Mouse (Mus musculus): ENCODE data around the gene Tyrp1. TPM values are rescaled to one million over a fixed set of nuclear protein-coding genes. Genes with fewer than 3 reads are reported as not detected.
A peak's percentile ranks its signal among the peaks of the same experiment; 100 is the strongest.

Tyrp1 gene
- polyA plus RNA-seq, 1 experiment from 2014 or later = not detected

DNA sequence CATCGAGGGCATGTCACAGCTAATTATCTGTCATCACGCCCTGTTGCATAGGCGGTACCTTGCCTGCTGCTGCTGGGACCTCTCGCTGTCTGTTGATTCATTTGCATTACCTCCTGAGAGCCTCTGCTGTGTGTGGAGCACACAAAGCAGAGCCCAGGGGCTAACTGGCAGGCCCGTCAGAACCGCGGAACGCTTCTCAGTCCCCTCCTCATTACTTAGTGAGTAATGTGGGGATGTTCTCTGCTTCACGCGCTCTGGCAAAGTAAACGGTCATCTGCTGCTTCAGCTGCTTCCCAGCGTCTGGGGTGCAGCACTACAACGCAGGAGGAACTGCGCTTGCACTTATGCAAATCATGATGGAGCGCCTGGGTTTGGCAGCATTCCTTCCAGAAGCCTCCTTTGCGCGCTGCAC is 30.6 kb downstream of the Tyrp1 start:
- Histone ChIP-seq H3K36me3 (no peaks in the 10 kb centered on the region), H3K4me1 (peaks cover 4% of the 10 kb centered on the region; the same call in 1 of the 2 replicates), H3K9me3 (replicated peaks) (no peaks in the 10 kb centered on the region), H3K4me2 (peak overlapping the region; percentile 58), H3K27ac (no peak overlapping the region), H3K27me3 (replicated peaks) (no peaks in the 10 kb centered on the region), H3K9ac (no peak overlapping the region), H3K4me3 (peak overlapping the region; percentile 22)
- ATAC-seq = peak; percentile 62; the same call in 1 of the 2 replicates
- 2% methylated on average over 17 of the region's 17 CpGs for WGBS (ENCODE audit: insufficient replicate concordance)

DNA sequence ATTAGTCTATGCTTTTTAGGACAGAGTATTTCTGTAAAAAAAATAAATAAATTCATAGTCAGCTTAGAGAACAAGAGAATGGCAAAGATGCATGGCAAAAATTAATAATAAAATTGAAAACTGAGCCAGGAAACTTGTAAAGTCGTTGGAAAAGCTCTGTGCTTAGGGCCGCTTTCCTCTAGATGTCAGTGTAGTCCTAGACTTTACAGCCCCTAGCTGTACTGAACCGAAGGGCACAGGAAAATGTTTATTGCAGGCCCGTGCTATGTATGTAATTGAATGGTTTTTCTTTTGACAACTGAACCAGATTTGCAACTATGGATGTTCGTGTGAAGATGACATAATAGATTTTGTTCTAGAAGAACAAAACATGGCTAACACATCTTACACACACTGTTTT is 32.1 kb downstream of the Tyrp1 start:
- Histone ChIP-seq H3K4me3 (no peak overlapping the region), H3K9ac (no peak overlapping the region), H3K4me2 (no peak overlapping the region), H3K9me3 (replicated peaks) (no peaks in the 10 kb centered on the region), H3K4me1 (peaks cover 4% of the 10 kb centered on the region; the same call in 1 of the 2 replicates), H3K36me3 (no peaks in the 10 kb centered on the region), H3K27ac (no peak overlapping the region), H3K27me3 (replicated peaks) (no peaks in the 10 kb centered on the region)
- ATAC-seq = no peak
- 22% methylated on average over 5 of the region's 5 CpGs for WGBS (ENCODE audit: insufficient replicate concordance)

DNA sequence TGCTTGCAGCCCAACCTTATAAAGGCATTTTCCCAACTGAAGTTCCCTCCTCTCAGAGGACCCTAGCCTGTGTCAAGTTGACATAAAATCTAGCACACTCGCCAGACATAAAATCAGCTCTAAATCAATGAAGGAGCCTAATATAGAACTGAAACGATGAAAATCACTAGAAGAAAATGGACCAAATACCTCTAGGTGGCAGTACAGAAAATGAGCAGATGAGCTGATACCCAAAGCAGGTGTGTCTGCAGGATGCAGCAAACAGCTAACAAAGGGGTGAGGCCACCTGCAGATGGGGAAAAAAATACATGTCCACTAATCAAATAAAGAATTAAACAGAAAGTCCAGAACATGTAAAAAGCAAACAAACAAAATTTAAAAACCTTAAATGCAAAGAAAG is 35.7 kb downstream of the Tyrp1 start:
- WGBS (ENCODE audit: insufficient replicate concordance) = 52% methylated on average over 2 of the region's 2 CpGs

DNA sequence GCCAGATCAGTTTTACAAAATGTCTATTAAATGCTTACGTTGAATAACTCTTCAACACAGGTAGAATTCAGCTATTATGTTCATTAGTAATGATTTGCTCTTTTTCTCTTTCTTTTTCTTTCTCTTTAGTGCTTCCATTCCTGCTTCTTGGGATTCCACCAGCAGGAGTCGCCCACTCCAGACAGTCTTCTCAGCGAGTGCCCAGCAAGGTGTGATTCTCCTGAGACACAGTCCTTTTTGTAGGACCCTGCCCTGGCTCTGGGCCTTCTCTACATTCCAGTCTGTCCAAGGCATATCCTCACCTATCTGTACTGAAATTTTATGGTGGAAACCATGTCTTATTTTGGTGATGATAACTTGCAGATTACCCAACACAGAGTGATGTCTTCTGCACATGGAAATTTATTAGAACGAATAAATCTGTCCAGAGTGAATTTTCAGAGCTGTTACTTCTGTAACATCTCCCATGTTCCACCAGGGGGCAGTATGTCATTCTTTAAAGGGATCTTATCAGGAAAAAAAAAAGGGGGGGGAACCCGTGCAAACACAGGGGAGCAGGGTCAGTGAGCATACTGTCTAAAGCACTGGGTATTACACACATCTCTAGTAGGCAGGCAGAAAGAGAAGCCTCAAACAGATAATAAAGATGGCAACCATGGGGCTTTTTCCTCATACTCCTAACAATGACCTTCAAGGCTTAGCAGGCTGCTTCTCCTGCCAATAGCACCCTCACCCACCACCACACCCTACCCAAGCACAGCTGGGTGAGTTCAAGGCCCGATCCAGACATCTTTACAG is 39.1 kb downstream of the Tyrp1 start:
- no peak for ATAC-seq
- Histone ChIP-seq H3K9ac (no peak overlapping the region), H3K4me1 (peaks cover 5% of the 10 kb centered on the region; the same call in 1 of the 2 replicates), H3K27ac (peak overlapping the region; percentile 36), H3K9me3 (replicated peaks) (no peaks in the 10 kb centered on the region), H3K4me3 (no peak overlapping the region), H3K36me3 (no peaks in the 10 kb centered on the region), H3K27me3 (replicated peaks) (no peaks in the 10 kb centered on the region), H3K4me2 (no peak overlapping the region)
- WGBS (ENCODE audit: insufficient replicate concordance) = 27% methylated on average over 6 of the region's 6 CpGs

More for the DNA sequence above, 35.7 kb downstream of the Tyrp1 start:
- Histone ChIP-seq H3K36me3 (no peaks in the 10 kb centered on the region), H3K27ac (no peak overlapping the region), H3K9me3 (replicated peaks) (no peaks in the 10 kb centered on the region), H3K4me2 (no peak overlapping the region), H3K9ac (no peak overlapping the region), H3K4me3 (no peak overlapping the region), H3K4me1 (0 out of 2 replicates have a peak, but pooled peaks cover 6% of the 10 kb centered on the region), H3K27me3 (replicated peaks) (no peaks in the 10 kb centered on the region)
- ATAC-seq = no peak

DNA sequence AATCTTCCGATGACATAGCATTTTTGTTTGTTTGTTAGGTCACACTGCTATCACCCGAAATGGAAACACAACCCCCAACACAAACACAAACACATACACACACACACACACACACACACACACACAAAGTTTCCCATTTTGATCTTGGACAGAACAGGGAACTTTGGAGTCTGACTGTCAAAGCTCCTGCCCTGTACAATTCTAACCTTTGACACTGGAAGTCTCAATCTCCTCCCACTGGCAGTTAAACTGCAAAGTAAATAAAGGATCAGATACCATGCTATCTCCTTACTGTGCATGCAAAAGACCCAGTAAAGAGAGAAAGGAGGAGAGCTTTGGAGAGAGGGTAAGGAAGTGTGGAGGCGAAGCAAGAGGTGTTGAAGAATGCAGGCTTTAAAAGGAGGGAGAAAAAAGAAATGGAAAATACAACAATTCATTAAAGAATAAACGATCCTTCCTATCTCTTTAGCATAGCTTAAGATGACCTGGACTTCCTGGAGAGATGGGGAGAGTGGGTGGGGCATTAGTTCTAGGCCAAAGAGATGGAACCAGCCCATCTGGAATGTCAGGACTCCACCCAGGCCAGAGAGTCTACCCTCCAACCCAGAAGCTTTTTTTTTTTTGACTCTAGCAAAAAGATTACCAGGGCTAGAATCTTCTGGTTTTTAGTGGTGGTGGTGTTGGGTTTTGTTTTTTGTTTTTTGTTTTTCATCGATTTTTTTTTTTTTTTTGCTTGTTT is 40.4 kb downstream of the Tyrp1 start:
- no peak overlapping the region for H3K4me3 ChIP-seq
- no peaks in the 10 kb centered on the region for H3K9me3 ChIP-seq (replicated peaks)
- no peak overlapping the region for H3K4me2 ChIP-seq
- peak; percentile 59 for ATAC-seq
- H3K9ac ChIP-seq = no peak overlapping the region
- 46% methylated on average over 5 of the region's 5 CpGs for WGBS (ENCODE audit: insufficient replicate concordance)
- H3K27me3 ChIP-seq (replicated peaks) = no peaks in the 10 kb centered on the region
- no peaks in the 10 kb centered on the region for H3K36me3 ChIP-seq
- peaks cover 5% of the 10 kb centered on the region; the same call in 1 of the 2 replicates for H3K4me1 ChIP-seq
- no peak overlapping the region for H3K27ac ChIP-seq

DNA sequence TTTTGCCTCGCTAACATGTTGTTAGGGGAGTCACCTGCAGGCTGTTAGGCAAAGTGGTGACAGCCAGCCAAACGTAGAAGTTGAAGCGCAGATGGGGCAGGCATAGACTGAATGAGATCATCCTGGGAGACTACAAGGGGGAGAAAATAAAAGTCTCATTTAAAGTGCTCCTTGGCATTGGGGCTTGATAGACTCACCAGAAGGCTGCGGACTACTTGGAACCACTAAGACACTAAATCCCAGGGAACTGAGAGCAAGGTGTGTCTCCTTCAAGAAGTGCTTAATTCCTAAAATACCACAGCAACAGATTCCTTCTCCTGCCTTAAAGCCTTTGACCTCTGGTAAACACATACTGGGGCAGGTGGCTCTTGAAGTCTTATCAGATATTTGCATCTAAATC is 41.1 kb downstream of the Tyrp1 start:
- Histone ChIP-seq H3K27me3 (replicated peaks) (no peaks in the 10 kb centered on the region), H3K27ac (no peak overlapping the region), H3K36me3 (no peaks in the 10 kb centered on the region), H3K9me3 (replicated peaks) (no peaks in the 10 kb centered on the region), H3K4me3 (no peak overlapping the region), H3K4me2 (no peak overlapping the region), H3K4me1 (peaks cover 5% of the 10 kb centered on the region; the same call in 1 of the 2 replicates), H3K9ac (no peak overlapping the region)
- 54% methylated on average over 4 of the region's 4 CpGs for WGBS (ENCODE audit: insufficient replicate concordance)
- ATAC-seq = no peak

DNA sequence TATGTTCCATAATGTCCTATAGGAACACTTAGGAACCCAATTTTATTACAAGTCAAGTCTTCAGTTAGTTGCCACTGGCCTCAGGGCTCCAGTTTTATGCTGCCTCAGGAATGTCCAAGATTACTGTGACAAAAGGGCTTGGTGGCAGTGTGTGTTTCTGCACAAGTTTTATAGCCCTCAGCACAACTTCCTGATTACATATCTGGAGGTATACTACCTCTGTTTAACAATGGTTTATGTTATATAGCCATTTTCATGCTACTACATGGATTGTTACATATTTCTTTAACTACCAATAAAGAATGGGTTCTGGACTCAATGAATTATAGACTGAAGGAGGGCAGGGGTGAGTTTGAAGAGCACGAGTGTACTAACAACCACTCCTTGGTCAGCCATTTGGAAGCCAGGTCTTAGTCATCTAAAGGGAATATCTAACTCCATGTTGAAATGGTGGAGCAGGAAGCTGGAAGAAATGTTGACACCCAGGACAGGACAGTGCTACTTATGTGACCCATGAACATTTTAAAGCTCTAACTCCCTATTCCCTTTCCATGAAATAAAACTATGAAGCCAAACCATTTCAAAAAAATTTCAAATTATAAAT is 48.2 kb downstream of the Tyrp1 start:
- H3K36me3 ChIP-seq = no peaks in the 10 kb centered on the region
- H3K9me3 ChIP-seq (replicated peaks) = no peaks in the 10 kb centered on the region
- no peaks in the 10 kb centered on the region for H3K4me1 ChIP-seq
- no peaks in the 10 kb centered on the region for H3K27me3 ChIP-seq (replicated peaks)
- H3K4me2 ChIP-seq = no peak overlapping the region
- no peak overlapping the region for H3K4me3 ChIP-seq
- ATAC-seq = no peak
- H3K27ac ChIP-seq = no peak overlapping the region
- H3K9ac ChIP-seq = no peak overlapping the region
- 67% methylated on average over 1 of the region's 1 CpGs for WGBS (ENCODE audit: insufficient replicate concordance)

DNA sequence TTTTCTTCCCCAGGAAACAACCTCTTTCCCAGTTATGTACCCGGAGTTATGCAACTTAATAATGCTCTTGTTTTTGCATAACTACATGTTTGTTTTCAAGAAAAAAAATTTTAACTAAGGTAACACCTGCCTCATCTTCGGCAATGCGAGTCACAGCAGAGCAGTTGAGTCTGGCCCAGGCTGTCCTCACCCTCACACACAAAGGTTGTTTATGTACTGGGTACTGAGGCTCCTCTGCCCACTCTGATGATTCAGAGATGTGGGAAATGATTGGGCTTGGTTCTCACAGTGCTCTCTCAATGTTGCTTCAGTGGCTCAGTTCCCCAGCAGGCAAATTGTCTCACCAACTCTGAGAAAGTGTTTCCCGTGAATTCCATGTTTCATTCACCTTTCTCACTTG is 52.7 kb downstream of the Tyrp1 start:
- H3K9me3 ChIP-seq (replicated peaks) = no peaks in the 10 kb centered on the region
- no peak for ATAC-seq
- no peak overlapping the region for H3K4me2 ChIP-seq
- H3K27ac ChIP-seq = no peak overlapping the region
- WGBS (ENCODE audit: insufficient replicate concordance) = 66% methylated on average over 4 of the region's 4 CpGs
- H3K4me3 ChIP-seq = no peak overlapping the region
- no peak overlapping the region for H3K9ac ChIP-seq
- H3K27me3 ChIP-seq (replicated peaks) = no peaks in the 10 kb centered on the region
- no peaks in the 10 kb centered on the region for H3K36me3 ChIP-seq
- no peaks in the 10 kb centered on the region for H3K4me1 ChIP-seq

DNA sequence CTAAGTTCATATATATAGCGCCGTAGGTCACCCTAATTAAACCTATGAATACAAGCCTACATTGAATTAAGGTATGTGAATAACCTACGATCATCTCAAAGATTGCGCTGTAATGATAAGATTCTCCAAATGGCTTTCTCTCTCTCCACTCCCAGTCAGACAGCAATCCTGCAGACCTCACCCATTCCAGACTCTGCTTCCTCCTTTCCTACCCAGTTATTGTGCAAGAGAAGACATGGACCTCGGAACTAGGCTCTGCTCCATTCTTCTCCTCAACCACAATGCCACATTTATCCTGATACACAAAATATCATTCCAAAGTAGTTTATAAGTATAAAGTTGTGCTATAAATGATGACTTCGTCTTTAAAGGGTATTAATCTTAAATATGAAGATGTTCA is 57.1 kb downstream of the Tyrp1 start:
- Histone ChIP-seq H3K4me2 (no peak overlapping the region), H3K27me3 (replicated peaks) (no peaks in the 10 kb centered on the region), H3K4me3 (no peak overlapping the region), H3K36me3 (no peaks in the 10 kb centered on the region), H3K9me3 (replicated peaks) (no peaks in the 10 kb centered on the region), H3K9ac (no peak overlapping the region), H3K27ac (no peak overlapping the region), H3K4me1 (no peaks in the 10 kb centered on the region)
- no peak for ATAC-seq
- 73% methylated on average over 6 of the region's 6 CpGs for WGBS (ENCODE audit: insufficient replicate concordance)

DNA sequence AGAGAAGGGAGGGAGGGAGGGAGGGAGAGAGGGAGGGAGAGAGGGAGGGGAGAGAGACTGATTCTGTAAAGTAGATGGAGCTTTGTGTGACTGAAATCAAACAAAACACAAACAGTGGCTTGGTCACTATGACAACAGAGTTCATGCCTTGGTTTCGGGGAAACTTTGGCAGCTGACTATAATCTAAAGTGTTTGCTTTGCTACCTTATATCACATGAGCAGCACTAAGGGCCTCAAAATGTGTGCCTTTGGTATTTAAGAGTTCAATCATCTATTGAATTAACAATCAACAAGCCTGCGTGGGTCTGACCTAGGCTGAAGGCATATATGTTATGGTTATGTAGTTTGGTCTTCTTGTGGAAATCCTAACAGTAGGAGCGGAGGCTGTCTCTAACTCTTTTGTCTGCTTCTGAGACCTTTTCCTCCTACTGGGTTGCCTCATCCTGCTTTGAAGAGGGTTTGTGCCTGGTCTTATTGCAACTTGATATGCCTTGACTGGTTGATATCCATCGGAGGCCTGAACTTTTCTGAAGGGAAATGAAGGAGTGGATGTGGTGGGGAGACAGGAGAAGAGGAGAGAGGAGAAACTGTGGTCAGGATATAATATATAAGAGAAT is 61.5 kb downstream of the Tyrp1 start:
- Histone ChIP-seq H3K9ac (no peak overlapping the region), H3K9me3 (replicated peaks) (no peaks in the 10 kb centered on the region), H3K4me2 (no peak overlapping the region), H3K27me3 (replicated peaks) (no peaks in the 10 kb centered on the region), H3K27ac (no peak overlapping the region), H3K36me3 (no peaks in the 10 kb centered on the region), H3K4me3 (no peak overlapping the region), H3K4me1 (0 out of 2 replicates have a peak, but pooled peaks cover 3% of the 10 kb centered on the region)
- ATAC-seq = no peak
- 57% methylated on average over 4 of the region's 4 CpGs for WGBS (ENCODE audit: insufficient replicate concordance)
